Mouse (Mus musculus) small intestine, adult 2 months (tissue): ENCODE measurements around the gene Rpl12.

ENCODE experiments used
- CTCF ChIP-seq: fragments of 200-500 bp; IDR thresholded peaks from 2 replicates; pipeline ENCODE4 v1.5.1; 2012; ENCODE audit warnings: low read depth, mild to moderate bottlenecking, control low read depth, inconsistent platforms, low read length, moderate library complexity, mixed read lengths; ENCODE audit not compliant: insufficient replicate concordance, insufficient read length; ENCODE audit errors: extremely low read depth
- POLR2A ChIP-seq: fragments of 200-500 bp; IDR thresholded peaks from 2 replicates; pipeline ENCODE4 v1.6.1; 2012; ENCODE audit warnings: low read depth, mild to moderate bottlenecking, control low read depth, inconsistent platforms, low read length, moderate library complexity

GRCm38 (mm10) chr2:32968024-32968614 lies 6.8 kb downstream of the Rpl12 start:
- no peak for TF ChIP-seq CTCF
- TF ChIP-seq POLR2A, result no peak
